Mouse (Mus musculus): ENCODE data around the gene Lrrc71. TPM values are rescaled to one million over a fixed set of nuclear protein-coding genes. Genes with fewer than 3 reads are reported as not detected.
A peak's percentile ranks its signal among the peaks of the same experiment; 100 is the strongest.

Gene Lrrc71
- polyA plus RNA-seq, 1 experiment from 2014 or later, result 0.34 TPM

DNA sequence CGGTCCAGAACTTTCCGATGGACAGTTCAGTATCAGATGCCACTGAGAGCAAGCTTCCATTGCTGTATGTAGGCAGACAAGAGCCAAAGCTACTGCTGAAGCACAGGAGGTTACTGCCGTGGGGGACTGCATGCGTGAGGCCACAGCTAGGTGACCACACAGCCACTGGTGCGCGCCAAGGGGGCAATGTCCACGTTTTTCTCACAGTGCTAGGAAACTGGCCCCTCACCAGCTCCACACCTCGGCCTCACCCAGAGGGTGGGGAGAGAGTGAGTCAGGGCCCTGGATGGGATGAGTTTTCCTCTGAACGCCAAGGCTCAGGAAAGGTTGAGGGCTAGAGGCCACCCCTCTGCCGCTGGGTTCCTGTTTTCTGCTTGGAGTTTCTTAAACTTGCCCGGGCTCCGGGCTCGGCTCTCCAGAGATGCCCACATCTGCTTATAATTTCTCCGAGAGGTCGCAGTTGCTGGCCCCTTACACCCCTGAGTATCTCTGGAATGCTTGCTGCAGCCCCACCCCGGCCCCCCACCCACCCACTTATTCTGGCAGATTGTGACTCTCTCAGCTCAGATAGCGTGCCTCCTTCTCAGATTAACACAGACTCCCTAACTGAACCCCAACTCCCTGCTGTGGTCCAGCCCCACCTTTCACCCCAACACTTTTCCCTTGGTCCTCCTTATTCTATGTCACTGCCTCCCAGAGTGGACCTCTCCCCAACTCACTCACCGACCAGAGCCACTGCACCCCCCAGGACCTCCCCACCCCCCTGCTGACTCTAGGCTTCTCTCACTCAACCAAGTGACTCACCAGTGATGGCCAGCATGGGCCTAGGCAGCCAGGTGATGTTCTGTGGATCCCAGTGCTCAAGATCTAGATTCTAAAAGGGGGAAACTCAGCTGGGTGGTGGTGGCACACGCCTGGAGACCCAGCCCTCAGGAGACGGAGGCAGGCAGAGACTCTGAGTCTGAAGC, 13.3 kb upstream of the Lrrc71 start:
- H3K9ac ChIP-seq, result 0 out of 2 replicates have a peak overlapping the region, but pooled peaks have one; percentile 51
- H3K36me3 ChIP-seq, result no peaks in the 10 kb centered on the region
- H3K27me3 ChIP-seq, result peaks cover 14% of the 10 kb centered on the region
- no peaks in the 10 kb centered on the region for H3K9me3 ChIP-seq
- no peak overlapping the region for H3K4me3 ChIP-seq
- no peak for ATAC-seq (ENCODE audit: insufficient number of reproducible peaks, insufficient read depth, low FRiP score, low TSS enrichment, low read depth)
- peak overlapping the region; percentile 20 for H3K4me2 ChIP-seq
- 42% methylated on average over 20 of the region's 20 CpGs for WGBS
- peaks cover 51% of the 10 kb centered on the region for H3K4me1 ChIP-seq
- H3K27ac ChIP-seq, result peak overlapping the region; percentile 84

DNA sequence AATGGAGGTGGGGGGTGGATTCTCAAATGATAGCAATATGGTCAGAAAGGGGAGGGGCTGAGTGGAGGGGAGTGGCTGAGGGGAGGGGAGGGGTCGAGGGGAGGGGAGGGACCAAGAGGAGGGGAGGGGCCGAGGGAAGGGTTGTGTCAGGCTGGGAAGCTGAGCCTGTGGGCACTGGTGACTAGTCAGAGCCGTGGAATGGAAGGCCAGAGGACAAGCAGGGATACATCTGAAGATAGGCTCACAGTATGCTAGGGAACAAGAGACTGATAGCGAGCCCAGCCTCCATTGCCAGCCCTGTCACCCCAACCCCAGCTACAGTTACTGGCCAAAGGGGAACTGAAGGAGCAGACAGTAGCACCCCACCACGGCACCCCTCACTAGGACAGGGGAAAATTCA, 10.2 kb upstream of the Lrrc71 start:
- no peak for ATAC-seq (ENCODE audit: insufficient number of reproducible peaks, insufficient read depth, low FRiP score, low TSS enrichment, low read depth)
- H3K4me1 ChIP-seq, result peaks cover 40% of the 10 kb centered on the region

GRCm38 (mm10) chr3:87756488-87756887, 8.1 kb upstream of the Lrrc71 start:
- peaks cover 19% of the 10 kb centered on the region for H3K4me1 ChIP-seq
- peak overlapping the region; percentile 55; the same call in 1 of the 2 replicates for H3K9ac ChIP-seq
- H3K4me2 ChIP-seq, result peak overlapping the region; percentile 59
- ATAC-seq (ENCODE audit: insufficient number of reproducible peaks, insufficient read depth, low FRiP score, low TSS enrichment, low read depth), result no peak
- 50% methylated on average over 20 of the region's 20 CpGs for WGBS
- H3K4me3 ChIP-seq, result peak overlapping the region; percentile 32; the same call in 1 of the 2 replicates
- peaks cover 32% of the 10 kb centered on the region for H3K27me3 ChIP-seq
- H3K9me3 ChIP-seq, result no peaks in the 10 kb centered on the region
- H3K36me3 ChIP-seq, result peaks cover 12% of the 10 kb centered on the region; the same call in 1 of the 2 replicates
- H3K27ac ChIP-seq, result no peak overlapping the region

More for the DNA sequence above, 10.2 kb upstream of the Lrrc71 start:
- peaks cover 32% of the 10 kb centered on the region for H3K27me3 ChIP-seq
- no peak overlapping the region for H3K4me2 ChIP-seq
- WGBS, result 30% methylated on average over 4 of the region's 5 CpGs
- peaks cover 6% of the 10 kb centered on the region; the same call in 1 of the 2 replicates for H3K36me3 ChIP-seq
- H3K9me3 ChIP-seq, result no peaks in the 10 kb centered on the region
- no peak overlapping the region for H3K9ac ChIP-seq
- no peak overlapping the region for H3K27ac ChIP-seq
- no peak overlapping the region for H3K4me3 ChIP-seq

- Histone ChIP-seq H3K36me3 (peaks cover 13% of the 10 kb centered on the region; the same call in 1 of the 2 replicates), H3K9ac (peak overlapping the region; percentile 55; the same call in 1 of the 2 replicates), H3K27ac (no peak overlapping the region), H3K4me2 (peak overlapping the region; percentile 59), H3K4me3 (peak overlapping the region; percentile 32), H3K4me1 (peaks cover 15% of the 10 kb centered on the region), H3K9me3 (no peaks in the 10 kb centered on the region), H3K27me3 (peaks cover 32% of the 10 kb centered on the region)
- 3% methylated on average over 24 of the region's 24 CpGs for WGBS
- peak; percentile 77 for ATAC-seq (ENCODE audit: insufficient number of reproducible peaks, insufficient read depth, low FRiP score, low TSS enrichment, low read depth)
Observed at GRCm38 (mm10) chr3:87755964-87756363, 7.5 kb upstream of the Lrrc71 start.

DNA sequence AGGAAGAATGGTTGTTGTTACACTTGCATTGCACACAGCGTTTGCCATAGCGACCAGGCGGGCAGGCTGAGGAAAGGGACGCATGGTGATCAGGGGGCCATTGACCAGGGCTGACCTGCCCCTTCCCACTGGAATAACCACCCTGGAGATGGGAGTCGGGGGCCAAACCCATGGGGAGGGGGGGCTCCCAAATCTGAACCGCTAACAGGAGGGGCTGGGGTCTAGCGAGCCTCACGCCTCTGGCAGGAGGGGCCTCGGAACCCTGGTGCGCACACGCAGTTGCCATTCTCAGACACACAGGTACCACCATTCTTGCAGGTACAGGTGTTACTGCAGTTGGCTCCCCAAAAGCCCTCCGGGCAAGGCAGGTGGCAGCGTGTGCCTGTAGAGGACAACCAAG, 5.4 kb upstream of the Lrrc71 start:
- no peak overlapping the region for H3K4me2 ChIP-seq
- WGBS, result 82% methylated on average over 13 of the region's 13 CpGs
- H3K36me3 ChIP-seq, result peaks cover 17% of the 10 kb centered on the region
- H3K27me3 ChIP-seq, result peaks cover 32% of the 10 kb centered on the region
- H3K9ac ChIP-seq, result no peak overlapping the region
- no peak overlapping the region for H3K4me3 ChIP-seq
- H3K27ac ChIP-seq, result no peak overlapping the region
- no peak for ATAC-seq (ENCODE audit: insufficient number of reproducible peaks, insufficient read depth, low FRiP score, low TSS enrichment, low read depth)
- H3K9me3 ChIP-seq, result no peaks in the 10 kb centered on the region
- peaks cover 10% of the 10 kb centered on the region for H3K4me1 ChIP-seq

- H3K4me2 ChIP-seq, result no peak overlapping the region
- peaks cover 15% of the 10 kb centered on the region for H3K4me1 ChIP-seq
- H3K9me3 ChIP-seq, result no peaks in the 10 kb centered on the region
- no peak for ATAC-seq (ENCODE audit: insufficient number of reproducible peaks, insufficient read depth, low FRiP score, low TSS enrichment, low read depth)
- peaks cover 17% of the 10 kb centered on the region for H3K36me3 ChIP-seq
- 80% methylated on average over 3 of the region's 3 CpGs for whole genome bisulfite sequencing
- no peak overlapping the region for H3K27ac ChIP-seq
- H3K27me3 ChIP-seq, result peaks cover 25% of the 10 kb centered on the region
- H3K9ac ChIP-seq, result no peak overlapping the region
- no peak overlapping the region for H3K4me3 ChIP-seq
Observed at GRCm38 (mm10) chr3:87752567-87752966, 4.1 kb upstream of the Lrrc71 start.

DNA sequence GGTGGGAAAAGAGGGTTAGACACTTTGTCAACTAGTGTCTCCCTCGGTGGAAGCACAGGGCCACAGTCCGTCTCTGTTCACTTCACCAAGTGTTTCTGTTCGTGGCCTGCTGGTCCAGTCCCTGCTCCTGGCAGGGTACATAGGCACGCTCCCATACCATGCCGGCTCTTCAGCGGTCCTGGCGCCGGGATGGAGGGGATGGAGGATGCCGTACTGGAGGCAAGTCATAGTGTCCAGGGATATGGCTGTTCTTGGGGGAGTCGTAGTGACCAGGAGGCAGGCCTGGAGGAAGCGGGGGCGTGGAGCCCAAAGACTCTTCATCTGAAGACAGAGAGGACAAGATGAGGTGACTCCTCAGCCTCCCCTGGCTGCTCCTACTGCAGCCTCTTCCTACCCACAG, 1.6 kb upstream of the Lrrc71 start:
- ATAC-seq (ENCODE audit: insufficient number of reproducible peaks, insufficient read depth, low FRiP score, low TSS enrichment, low read depth), result no peak

DNA sequence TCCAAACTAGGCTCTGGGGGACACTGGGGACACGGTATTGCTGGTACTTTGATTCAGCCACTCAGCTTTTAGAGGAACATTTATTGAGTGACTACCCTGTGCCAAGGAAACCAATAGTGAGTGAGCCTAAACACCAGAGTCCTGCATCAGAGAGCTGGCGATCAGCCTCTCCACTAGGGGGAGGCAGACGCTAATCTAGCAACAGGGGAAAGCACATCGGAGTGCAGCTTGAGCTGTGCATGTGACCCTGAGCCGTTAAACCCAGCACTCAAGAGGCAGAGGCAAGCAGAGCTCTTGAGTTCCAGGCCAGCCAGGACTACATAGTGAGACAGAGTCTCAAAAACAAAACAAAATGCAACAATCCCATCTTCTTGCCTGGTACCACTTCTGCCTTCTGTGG, 611 bp upstream of the Lrrc71 start:
- no peak overlapping the region for H3K27ac ChIP-seq

More for the DNA sequence above, 1.6 kb upstream of the Lrrc71 start:
- H3K27ac ChIP-seq, result no peak overlapping the region
- peaks cover 11% of the 10 kb centered on the region for H3K27me3 ChIP-seq
- no peak overlapping the region for H3K4me2 ChIP-seq
- peaks cover 14% of the 10 kb centered on the region for H3K4me1 ChIP-seq
- no peak overlapping the region for H3K9ac ChIP-seq
- H3K9me3 ChIP-seq, result no peaks in the 10 kb centered on the region
- H3K4me3 ChIP-seq, result no peak overlapping the region
- 89% methylated on average over 12 of the region's 12 CpGs for WGBS
- H3K36me3 ChIP-seq, result peaks cover 17% of the 10 kb centered on the region

GRCm38 (mm10) chr3:87745036-87745659, 3.3 kb downstream of the Lrrc71 start:
- Histone ChIP-seq H3K36me3 (peaks cover 9% of the 10 kb centered on the region), H3K4me3 (peak overlapping the region; percentile 19), H3K9ac (peak overlapping the region; percentile 40; the same call in 1 of the 2 replicates), H3K4me2 (peak overlapping the region; percentile 53), H3K9me3 (no peaks in the 10 kb centered on the region), H3K27me3 (no peaks in the 10 kb centered on the region), H3K27ac (peak overlapping the region; percentile 22; the same call in 1 of the 2 replicates), H3K4me1 (peaks cover 17% of the 10 kb centered on the region)
- WGBS, result 18% methylated on average over 18 of the region's 18 CpGs
- ATAC-seq (ENCODE audit: insufficient number of reproducible peaks, insufficient read depth, low FRiP score, low TSS enrichment, low read depth), result no peak

More for the DNA sequence above, 611 bp upstream of the Lrrc71 start:
- Histone ChIP-seq H3K4me2 (no peak overlapping the region), H3K9me3 (no peaks in the 10 kb centered on the region), H3K27me3 (peaks cover 1% of the 10 kb centered on the region), H3K4me1 (peaks cover 17% of the 10 kb centered on the region), H3K9ac (no peak overlapping the region), H3K4me3 (no peak overlapping the region), H3K36me3 (peaks cover 15% of the 10 kb centered on the region)
- no peak for ATAC-seq (ENCODE audit: insufficient number of reproducible peaks, insufficient read depth, low FRiP score, low TSS enrichment, low read depth)
- WGBS, result 14% methylated on average over 5 of the region's 5 CpGs

DNA sequence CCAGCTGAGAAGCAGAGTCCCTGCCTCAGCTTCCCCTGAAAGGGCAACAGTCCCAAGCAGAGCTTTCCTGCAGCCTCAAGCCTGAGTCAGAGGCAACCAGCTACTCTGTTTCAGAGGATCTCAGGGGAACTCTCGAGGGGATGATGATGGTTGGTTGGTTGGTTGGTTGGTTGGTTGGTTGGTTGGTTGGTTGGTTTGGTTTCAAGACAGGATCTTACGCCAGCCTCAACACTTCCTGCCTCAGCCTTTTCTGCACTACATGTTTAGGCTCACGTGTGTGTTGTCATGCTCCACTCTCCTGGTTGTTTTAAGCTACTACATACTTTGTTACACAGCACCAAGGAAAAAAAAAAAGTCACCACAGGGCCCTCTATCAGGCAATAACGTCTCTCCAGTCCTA, 4.5 kb downstream of the Lrrc71 start:
- Histone ChIP-seq H3K4me2 (no peak overlapping the region), H3K9me3 (no peaks in the 10 kb centered on the region), H3K27me3 (no peaks in the 10 kb centered on the region), H3K27ac (no peak overlapping the region), H3K9ac (no peak overlapping the region), H3K4me3 (no peak overlapping the region), H3K36me3 (peaks cover 16% of the 10 kb centered on the region; the same call in 1 of the 2 replicates), H3K4me1 (peaks cover 17% of the 10 kb centered on the region)
- WGBS, result 86% methylated on average over 4 of the region's 4 CpGs
- no peak for ATAC-seq (ENCODE audit: insufficient number of reproducible peaks, insufficient read depth, low FRiP score, low TSS enrichment, low read depth)

DNA sequence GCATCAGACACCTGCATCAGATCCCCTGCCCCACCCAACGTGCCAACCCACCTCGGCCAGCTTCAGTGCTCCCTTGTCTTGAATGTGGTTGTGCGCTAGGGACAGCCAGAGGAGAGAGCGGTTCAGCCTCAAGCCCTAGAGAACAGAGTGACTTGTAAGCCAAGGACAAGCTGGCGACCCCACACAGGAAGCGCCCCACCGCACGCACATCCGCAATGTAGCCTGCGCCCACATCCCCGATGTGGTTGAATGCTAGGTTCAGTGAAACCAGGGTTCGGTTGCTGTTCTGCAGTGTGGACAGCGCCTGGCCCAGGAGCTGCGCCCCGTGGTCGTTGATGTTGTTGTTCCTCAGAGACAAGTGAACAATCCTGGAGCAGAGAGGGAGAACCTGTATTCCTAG, 5.7 kb downstream of the Lrrc71 start:
- no peaks in the 10 kb centered on the region for H3K9me3 ChIP-seq
- no peak overlapping the region for H3K4me2 ChIP-seq
- no peak overlapping the region for H3K4me3 ChIP-seq
- H3K9ac ChIP-seq, result no peak overlapping the region
- ATAC-seq (ENCODE audit: insufficient number of reproducible peaks, insufficient read depth, low FRiP score, low TSS enrichment, low read depth), result no peak
- peaks cover 11% of the 10 kb centered on the region for H3K4me1 ChIP-seq
- no peaks in the 10 kb centered on the region for H3K27me3 ChIP-seq
- H3K27ac ChIP-seq, result 0 out of 2 replicates have a peak overlapping the region, but pooled peaks have one; percentile 4
- WGBS, result 84% methylated on average over 16 of the region's 16 CpGs
- H3K36me3 ChIP-seq, result peaks cover 27% of the 10 kb centered on the region

All from embryonic facial prominence, embryonic 13.5 days (tissue).